Mouse (Mus musculus): ENCODE data around the gene Hist2h2aa1. TPM values are rescaled to one million over a fixed set of nuclear protein-coding genes. Genes with fewer than 3 reads are reported as not detected.

Hist2h2aa1 gene
- polyA plus RNA-seq, 1 experiment from 2014 or later: 55.7 TPM

DNA sequence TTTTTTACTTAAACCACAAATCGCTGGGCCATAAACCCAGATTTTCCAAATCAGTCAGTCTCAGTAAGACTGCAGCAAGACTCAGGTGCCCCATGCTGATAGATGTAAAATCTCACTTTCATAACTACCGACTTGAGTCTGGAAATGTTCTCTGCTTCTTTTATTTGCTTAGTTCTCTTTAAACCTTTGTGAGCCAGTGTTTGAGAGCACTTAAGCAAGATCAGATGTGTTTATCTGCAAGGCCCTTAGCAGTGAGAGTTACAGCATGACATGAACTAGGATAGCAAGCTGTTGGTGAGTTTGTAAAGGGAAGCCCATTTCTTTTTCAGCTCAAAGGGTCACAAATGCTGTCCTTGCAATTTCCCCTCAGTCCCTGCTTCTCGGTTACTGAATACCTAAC is 11.9 kb downstream of the Hist2h2aa1 start:
- no peak for TF ChIP-seq CTCF (IDR thresholded peaks at IDR 0.05; ENCODE audit: low read depth)
- no peaks in the 10 kb centered on the region for H3K27me3 ChIP-seq (replicated peaks; ENCODE audit: control insufficient read depth, insufficient read depth, low read length)
- H3K4me3 ChIP-seq (ENCODE audit: low read depth, low read length): no peak overlapping the region
- H3K9me3 ChIP-seq (ENCODE audit: control insufficient read depth): no peaks in the 10 kb centered on the region
- no peak overlapping the region for H3K27ac ChIP-seq (ENCODE audit: low read depth, low read length)
- WGBS: 68% methylated on average over 3 of the region's 3 CpGs
- no peak overlapping the region for H3K4me2 ChIP-seq (replicated peaks; ENCODE audit: low read depth)
- no peaks in the 10 kb centered on the region for H3K36me3 ChIP-seq (ENCODE audit: control insufficient read depth, insufficient read depth)
- H3K9ac ChIP-seq (ENCODE audit: low read depth, low read length): no peak overlapping the region
- no peak for ATAC-seq
- H3K4me1 ChIP-seq (replicated peaks; ENCODE audit: control insufficient read depth, insufficient read depth, low read length): no peaks in the 10 kb centered on the region

DNA sequence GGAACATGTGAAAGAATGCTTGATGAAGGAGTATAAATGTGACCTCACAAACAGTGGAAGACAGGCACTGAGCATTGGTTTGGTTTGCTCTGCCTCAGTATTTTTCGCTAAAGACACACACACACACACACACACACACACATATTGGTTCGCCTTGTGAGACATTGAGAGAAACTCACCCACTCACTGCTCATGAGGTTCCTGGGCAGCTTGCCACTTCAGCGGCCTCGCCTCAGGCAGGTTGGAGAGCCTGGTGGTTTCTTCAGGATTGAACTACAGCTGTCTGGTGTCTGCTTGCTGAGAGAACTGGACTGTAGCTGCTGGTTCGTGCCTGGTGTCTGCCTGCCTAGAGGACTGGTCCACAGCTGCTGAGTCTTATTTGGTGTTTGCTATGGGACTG is 14.9 kb downstream of the Hist2h2aa1 start:
- Histone ChIP-seq H3K36me3 (ENCODE audit: control insufficient read depth, insufficient read depth) (no peaks in the 10 kb centered on the region), H3K4me1 (replicated peaks; ENCODE audit: control insufficient read depth, insufficient read depth, low read length) (no peaks in the 10 kb centered on the region), H3K4me2 (replicated peaks; ENCODE audit: low read depth) (no peak overlapping the region), H3K27ac (ENCODE audit: low read depth, low read length) (no peak overlapping the region), H3K9ac (ENCODE audit: low read depth, low read length) (no peak overlapping the region), H3K9me3 (ENCODE audit: control insufficient read depth) (no peaks in the 10 kb centered on the region), H3K4me3 (ENCODE audit: low read depth, low read length) (no peak overlapping the region), H3K27me3 (replicated peaks; ENCODE audit: control insufficient read depth, insufficient read depth, low read length) (no peaks in the 10 kb centered on the region)
- WGBS: 95% methylated on average over 5 of the region's 5 CpGs
- ATAC-seq: no peak
- TF ChIP-seq CTCF (IDR thresholded peaks at IDR 0.05; ENCODE audit: low read depth): no peak

DNA sequence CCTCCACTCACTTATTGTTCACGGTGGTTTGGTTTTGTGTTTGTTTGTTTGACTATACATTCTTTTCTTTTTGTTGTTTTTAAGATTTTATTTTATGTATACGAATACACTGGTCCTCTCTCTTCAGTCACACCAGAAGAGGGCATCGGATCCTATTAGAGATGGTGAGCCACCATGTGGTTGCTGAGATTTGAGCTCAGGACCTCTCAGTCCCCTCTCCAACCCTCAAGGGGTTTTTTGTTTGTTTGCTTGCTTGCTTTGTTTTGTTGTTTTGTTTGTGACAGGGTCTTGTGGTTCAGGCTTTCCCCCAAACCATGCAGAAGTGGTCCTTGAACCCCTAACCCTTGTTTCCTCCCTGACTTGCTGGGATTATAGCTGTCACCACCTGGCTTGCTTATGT is 16.3 kb downstream of the Hist2h2aa1 start:
- Histone ChIP-seq H3K9me3 (ENCODE audit: control insufficient read depth) (no peaks in the 10 kb centered on the region), H3K27me3 (replicated peaks; ENCODE audit: control insufficient read depth, insufficient read depth, low read length) (no peaks in the 10 kb centered on the region), H3K27ac (ENCODE audit: low read depth, low read length) (no peak overlapping the region), H3K4me1 (replicated peaks; ENCODE audit: control insufficient read depth, insufficient read depth, low read length) (no peaks in the 10 kb centered on the region), H3K4me2 (replicated peaks; ENCODE audit: low read depth) (peak overlapping the region; percentile 85), H3K36me3 (ENCODE audit: control insufficient read depth, insufficient read depth) (no peaks in the 10 kb centered on the region), H3K4me3 (ENCODE audit: low read depth, low read length) (no peak overlapping the region), H3K9ac (ENCODE audit: low read depth, low read length) (no peak overlapping the region)
- WGBS: 60% methylated on average over 3 of the region's 3 CpGs
- ATAC-seq: no peak
- no peak for TF ChIP-seq CTCF (IDR thresholded peaks at IDR 0.05; ENCODE audit: low read depth)

DNA sequence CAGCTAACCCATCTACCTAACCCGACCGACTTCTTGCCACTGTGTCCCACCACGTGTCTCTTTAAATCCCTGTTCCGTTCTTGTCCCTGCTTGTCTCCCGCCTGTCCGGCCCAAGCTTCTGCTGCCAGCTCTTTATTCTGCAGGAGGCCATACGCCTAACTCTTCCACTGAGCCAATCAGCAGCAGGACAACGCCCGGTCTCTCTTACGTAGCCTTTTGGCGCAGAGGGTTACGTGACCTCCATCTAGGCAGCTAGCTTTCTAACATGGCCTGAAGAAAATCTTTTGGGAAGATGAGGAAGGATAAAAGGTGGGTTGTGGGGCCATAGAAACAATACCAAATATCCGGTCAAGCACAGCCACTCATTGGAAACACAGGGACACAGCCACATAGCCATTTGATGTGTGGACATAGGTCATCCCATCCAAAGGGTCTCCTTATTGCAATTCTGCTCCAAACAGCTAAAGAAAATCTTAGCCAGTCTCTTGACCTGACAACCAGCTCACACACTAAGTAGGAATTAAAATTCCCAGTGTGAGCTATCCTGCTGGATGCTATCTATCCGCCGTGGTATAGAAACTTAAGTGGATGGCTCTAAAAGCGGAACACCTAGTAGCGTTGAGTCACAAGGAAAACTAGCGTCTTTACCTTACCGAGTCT is 17.0 kb downstream of the Hist2h2aa1 start:
- peak overlapping the region; percentile 62 for H3K4me3 ChIP-seq (ENCODE audit: low read depth, low read length)
- WGBS: under 1% methylated on average over 19 of the region's 19 CpGs
- H3K36me3 ChIP-seq (ENCODE audit: control insufficient read depth, insufficient read depth): no peaks in the 10 kb centered on the region
- peak overlapping the region; percentile 72 for H3K9ac ChIP-seq (ENCODE audit: low read depth, low read length)
- no peaks in the 10 kb centered on the region for H3K27me3 ChIP-seq (replicated peaks; ENCODE audit: control insufficient read depth, insufficient read depth, low read length)
- H3K4me2 ChIP-seq (replicated peaks; ENCODE audit: low read depth): peak overlapping the region; percentile 85
- ATAC-seq: peak; percentile 42; the same call in 1 of the 2 replicates
- H3K9me3 ChIP-seq (ENCODE audit: control insufficient read depth): no peaks in the 10 kb centered on the region
- no peaks in the 10 kb centered on the region for H3K4me1 ChIP-seq (replicated peaks; ENCODE audit: control insufficient read depth, insufficient read depth, low read length)
- TF ChIP-seq CTCF (IDR thresholded peaks at IDR 0.05; ENCODE audit: low read depth): no peak
- peak overlapping the region; percentile 94 for H3K27ac ChIP-seq (ENCODE audit: low read depth, low read length)

DNA sequence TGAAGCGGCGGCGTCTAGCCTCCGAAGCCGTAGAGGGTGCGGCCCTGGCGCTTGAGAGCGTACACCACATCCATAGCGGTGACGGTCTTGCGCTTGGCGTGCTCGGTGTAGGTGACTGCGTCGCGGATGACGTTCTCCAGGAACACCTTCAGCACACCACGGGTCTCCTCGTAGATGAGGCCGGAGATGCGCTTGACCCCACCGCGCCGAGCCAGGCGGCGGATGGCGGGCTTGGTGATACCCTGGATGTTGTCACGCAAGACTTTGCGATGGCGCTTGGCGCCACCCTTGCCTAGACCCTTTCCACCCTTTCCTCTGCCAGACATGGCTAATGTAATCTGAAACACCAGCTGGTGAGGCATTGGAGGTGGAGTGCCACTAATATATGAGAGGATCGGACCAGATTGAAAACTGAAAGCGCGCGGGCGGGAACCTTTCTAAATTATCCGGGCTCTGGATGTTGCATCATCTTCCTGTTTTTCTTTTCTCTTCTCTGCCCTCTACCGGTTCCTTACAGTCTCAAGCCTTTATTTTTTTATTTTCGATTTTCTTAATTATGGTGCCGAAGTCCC is 17.8 kb downstream of the Hist2h2aa1 start, which contains the start of gene Hist2h4:
Gene Hist2h4, minus strand, starts transcription at position 333 of the 572 bp plus-strand sequence.
- ATAC-seq: peak; percentile 83
- TF ChIP-seq CTCF (IDR thresholded peaks at IDR 0.05; ENCODE audit: low read depth): peak; percentile 69
- H3K27ac ChIP-seq (ENCODE audit: low read depth, low read length): peak within 1 kb of the TSS; percentile 94
- peak within 1 kb of the TSS; percentile 72 for H3K9ac ChIP-seq (ENCODE audit: low read depth, low read length)
- H3K36me3 ChIP-seq (ENCODE audit: control insufficient read depth, insufficient read depth): no peaks in the 10 kb centered on the region
- H3K4me1 ChIP-seq (replicated peaks; ENCODE audit: control insufficient read depth, insufficient read depth, low read length): no peaks in the 10 kb centered on the region
- peak within 1 kb of the TSS; percentile 62 for H3K4me3 ChIP-seq (ENCODE audit: low read depth, low read length)
- peak within 1 kb of the TSS; percentile 85 for H3K4me2 ChIP-seq (replicated peaks; ENCODE audit: low read depth)
- H3K9me3 ChIP-seq (ENCODE audit: control insufficient read depth): no peaks in the 10 kb centered on the region
- under 1% methylated on average over 40 of the region's 40 CpGs for WGBS
- no peaks in the 10 kb centered on the region for H3K27me3 ChIP-seq (replicated peaks; ENCODE audit: control insufficient read depth, insufficient read depth, low read length)

DNA sequence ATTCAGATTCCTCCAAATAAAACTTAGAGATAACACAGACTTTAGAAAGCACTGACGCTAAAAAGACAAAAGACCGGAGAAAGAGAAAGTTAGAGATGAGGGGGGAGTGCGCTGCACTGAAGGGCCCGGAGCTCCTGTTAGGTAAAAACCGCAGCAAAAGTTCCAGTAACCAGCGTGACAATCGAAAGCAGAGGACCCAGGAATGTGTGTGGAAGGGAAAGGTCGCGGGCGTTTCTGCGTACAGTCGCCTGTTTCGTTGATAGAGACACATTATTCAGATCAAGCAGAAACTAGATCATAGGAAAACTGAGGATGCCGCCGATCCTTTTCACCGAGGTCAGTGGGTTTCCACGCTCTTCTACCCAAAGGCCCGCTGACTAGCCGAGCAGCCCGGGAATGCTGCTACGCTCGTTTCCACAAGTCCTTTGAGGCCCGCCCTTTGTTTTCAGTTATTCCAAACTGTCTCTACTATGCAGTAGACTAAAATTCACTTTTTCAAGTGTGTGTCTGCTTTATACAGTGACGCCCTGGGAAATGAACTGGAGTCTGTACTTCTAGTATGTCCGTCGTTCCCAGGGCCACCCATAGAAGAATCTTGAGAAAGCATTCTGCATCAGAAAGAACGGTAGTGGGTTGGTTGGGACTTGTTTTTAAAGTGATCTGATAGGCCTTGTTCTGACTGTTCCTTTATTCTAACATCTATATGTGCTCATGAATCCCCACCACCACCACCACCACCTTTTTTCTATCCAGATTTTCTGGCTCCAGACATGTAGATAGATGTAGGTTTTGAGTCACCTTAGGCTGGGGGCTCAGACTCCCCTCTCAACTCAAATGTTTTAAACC is 18.5 kb downstream of the Hist2h2aa1 start:
- peak; percentile 45 for ATAC-seq

More for the DNA sequence above, 18.5 kb downstream of the Hist2h2aa1 start:
- peak overlapping the region; percentile 62 for H3K4me3 ChIP-seq (ENCODE audit: low read depth, low read length)
- no peaks in the 10 kb centered on the region for H3K9me3 ChIP-seq (ENCODE audit: control insufficient read depth)
- WGBS: 4% methylated on average over 27 of the region's 27 CpGs
- no peak for TF ChIP-seq CTCF (IDR thresholded peaks at IDR 0.05; ENCODE audit: low read depth)
- H3K4me2 ChIP-seq (replicated peaks; ENCODE audit: low read depth): peak overlapping the region; percentile 85
- peak overlapping the region; percentile 94 for H3K27ac ChIP-seq (ENCODE audit: low read depth, low read length)
- no peaks in the 10 kb centered on the region for H3K36me3 ChIP-seq (ENCODE audit: control insufficient read depth, insufficient read depth)
- no peaks in the 10 kb centered on the region for H3K27me3 ChIP-seq (replicated peaks; ENCODE audit: control insufficient read depth, insufficient read depth, low read length)
- H3K4me1 ChIP-seq (replicated peaks; ENCODE audit: control insufficient read depth, insufficient read depth, low read length): no peaks in the 10 kb centered on the region
- H3K9ac ChIP-seq (ENCODE audit: low read depth, low read length): peak overlapping the region; percentile 72
